Mouse (Mus musculus) ES-Bruce4 (cell line): ENCODE results near the gene Nol6.
A peak's percentile ranks its signal among the peaks of the same experiment; 100 is the strongest.

Experiments used
- CTCF ChIP-seq: IDR thresholded peaks from one replicate; pipeline ENCODE4 v1.8.1; 2011; ENCODE audit warnings: low read depth, low read length
- EP300 ChIP-seq: IDR thresholded peaks from 2 replicates; pipeline ENCODE4 v1.6.1; 2011; ENCODE audit warnings: low read depth, low read length; ENCODE audit not compliant: insufficient read depth
- POLR2A ChIP-seq: IDR thresholded peaks from one replicate; pipeline ENCODE4 v1.8.1; 2011; ENCODE audit warnings: low read length; ENCODE audit not compliant: insufficient read depth

GRCm38 (mm10) chr4:41129406-41129805 is 5.2 kb upstream of the Nol6 start:
- TF ChIP-seq CTCF, result peak; percentile 57
- TF ChIP-seq POLR2A, result no peak
- no peak for TF ChIP-seq EP300
